Mouse (Mus musculus): ENCODE measurements at regions not wholly inside any gene's neighbourhood (a gene's known extent, or its start where the extent isn't known, plus 50 kb on each side); places are given as distances from the start of the nearest gene placed in this dataset.

DNA sequence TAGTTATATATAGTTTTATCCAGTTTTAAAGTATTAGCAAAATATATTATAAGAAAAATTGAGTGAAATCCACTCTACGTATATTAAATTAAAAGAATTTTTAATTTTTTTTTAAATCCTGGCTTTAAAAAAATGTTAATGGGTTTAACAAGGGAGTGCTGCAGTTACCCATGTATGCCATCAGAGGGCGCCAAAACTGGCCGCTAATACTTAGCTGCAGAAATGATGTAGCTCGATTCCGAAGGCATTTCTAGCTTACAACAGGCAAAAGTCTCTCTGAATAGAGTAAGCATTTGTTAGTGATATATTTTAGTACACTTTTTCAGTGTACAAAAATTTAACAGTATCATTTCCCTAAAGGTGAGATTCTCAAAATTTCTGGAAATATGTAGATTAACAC, 73.1 kb downstream of the Olfr444 start:
- DNase-seq = peak; percentile 8 to 44
- intact Hi-C loops (cut with DNase I) = loop anchor here (5.0 kb wide), 3 partner anchors 55 to 275 kb away; no protein-coding TSS in a partner anchor
